Mouse (Mus musculus): ENCODE data around the gene Pde9a.

DNA sequence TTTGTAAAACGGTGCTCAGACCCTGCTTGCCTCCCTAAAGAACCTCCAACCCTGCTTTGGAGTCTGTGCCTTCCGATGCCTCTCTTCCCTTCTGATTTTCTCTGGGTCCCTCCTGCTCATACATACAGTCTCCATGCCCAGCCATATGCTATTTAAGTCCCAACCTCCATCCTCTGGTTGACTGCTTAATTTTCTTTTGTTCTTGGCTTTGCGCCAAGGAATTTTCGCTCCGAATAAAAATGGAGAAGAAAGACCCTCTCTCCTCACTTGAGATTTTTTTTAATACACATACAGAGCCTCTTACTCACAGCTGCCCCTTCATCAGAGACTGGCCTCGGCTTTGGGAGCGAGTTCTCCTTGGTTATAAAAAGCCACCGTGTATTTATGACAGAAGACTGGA lies 16.7 kb downstream of the Pde9a start:
- no peak for TF ChIP-seq CTCF (IDR thresholded peaks at IDR 0.05; ENCODE audit: control insufficient read depth, insufficient read depth, insufficient read length)
- no peak for TF ChIP-seq USF1 (IDR thresholded peaks at IDR 0.05; ENCODE audit: low read depth)
- TF ChIP-seq MYOD1 (IDR thresholded peaks at IDR 0.05; ENCODE audit: control insufficient read depth, insufficient read length, low read depth), result no peak
- no peak for TF ChIP-seq MAX (IDR thresholded peaks at IDR 0.05)
- no peak for TF ChIP-seq MYOG (IDR thresholded peaks at IDR 0.05; ENCODE audit: control insufficient read depth, extremely low read depth, insufficient read length)
